Mouse (Mus musculus) kidney, adult 2 months (tissue): ENCODE measurements around the gene Nmnat3.

Source experiments
- CTCF ChIP-seq: fragments of 200-500 bp; conservative IDR thresholded peaks from 2 replicates; pipeline ENCODE4 v1.5.1; 2011; ENCODE audit warnings: low read depth, mild to moderate bottlenecking, control low read depth, low read length, moderate library complexity, mixed read lengths; ENCODE audit not compliant: insufficient read depth, insufficient read length
- POLR2A ChIP-seq: fragments of 200-500 bp; IDR thresholded peaks from one replicate; pipeline ENCODE4 v1.6.1; 2011; ENCODE audit warnings: low read depth, low read length, control low read depth

DNA sequence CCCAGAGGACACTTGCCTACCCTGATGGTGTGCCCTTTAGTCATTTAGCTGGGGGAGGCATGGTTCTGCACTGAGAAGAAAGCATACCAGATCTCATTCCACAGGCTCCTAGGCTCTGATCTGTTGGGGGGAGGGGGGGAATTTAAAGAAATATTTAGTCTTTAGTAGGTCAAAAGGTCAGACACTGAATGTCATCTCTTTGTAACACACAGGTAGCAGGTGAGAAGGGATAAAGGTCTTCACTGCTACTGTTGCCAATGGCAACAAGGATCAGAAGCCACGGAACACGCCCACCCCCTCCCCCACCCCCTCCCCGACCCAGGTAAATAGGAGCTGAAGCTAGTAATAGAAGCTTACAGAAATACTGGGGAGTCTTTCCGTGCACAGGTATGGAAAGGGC, 136.5 kb downstream of the Nmnat3 start:
- TF ChIP-seq CTCF (no peak), POLR2A (no peak)
